Mouse (Mus musculus) left cerebral cortex, postnatal 4 days (tissue): Measurements from ENCODE around the gene Naa40. TPM values are rescaled to one million over a fixed set of nuclear protein-coding genes. Genes with fewer than 3 reads are reported as not detected.

ENCODE experiments used
- DNase-seq: peaks from one replicate; pipeline ENCODE4 v3.0.0-alpha.2; 2022
- intact Hi-C: fragments of 180-260 bp; cut with DNase I; formaldehyde crosslinking; loops from one replicate; pipeline ENCODE4 v1.15.1; 2025
- total RNA-seq, 2 experiments: library from RNA; stranded (reverse); gene quantifications; 2 replicates each; pipeline ENCODE4 v1.2.3; 2021

The Naa40 gene
- total RNA-seq, 2 experiments from 2014 or later = 45.6 to 49.9 TPM

- no peak for DNase-seq
- intact Hi-C loops = no loop called here
Measured at GRCm38 (mm10) chr19:7185715-7186291, 55.2 kb downstream of the Naa40 start.

GRCm38 (mm10) chr19:7185059-7185458, 55.9 kb downstream of the Naa40 start:
- DNase-seq = no peak
- intact Hi-C loops = no loop called here

GRCm38 (mm10) chr19:7183419-7183818, 57.6 kb downstream of the Naa40 start:
- DNase-seq = no peak
- intact Hi-C loops = no loop called here

GRCm38 (mm10) chr19:7182273-7182949, 58.6 kb downstream of the Naa40 start:
- intact Hi-C loops = no loop called here

GRCm38 (mm10) chr19:7181496-7181895, 59.5 kb downstream of the Naa40 start:
- no peak for DNase-seq
- intact Hi-C loops = no loop called here

More at GRCm38 (mm10) chr19:7182273-7182949, 58.6 kb downstream of the Naa40 start:
- DNase-seq = peak; percentile 99

- intact Hi-C loops = no loop called here
- DNase-seq = peak; percentile 75
Measured at GRCm38 (mm10) chr19:7180756-7181405, 60.1 kb downstream of the Naa40 start.

- intact Hi-C loops = no loop called here
- DNase-seq = peak; percentile 80
Measured at GRCm38 (mm10) chr19:7178841-7179452, 62.0 kb downstream of the Naa40 start.

- intact Hi-C loops = no loop called here
- DNase-seq = no peak
Measured at GRCm38 (mm10) chr19:7177804-7178511, 63.0 kb downstream of the Naa40 start.

GRCm38 (mm10) chr19:7176041-7176696, 64.8 kb downstream of the Naa40 start:
- intact Hi-C loops = no loop called here
- peak; percentile 65 for DNase-seq

Other genes with a start within 250 kb of the Naa40 start
- gene Dnajc4, start 248.6 kb downstream of the Naa40 start, total RNA-seq = 10 to 100 TPM; 14.0 to 17.7 TPM
- gene Nudt22, start 245.1 kb downstream of the Naa40 start, total RNA-seq = 10 to 100 TPM in 1 of 2 experiments, 1 to 10 TPM in 1; 8.9 to 11.5 TPM
- gene Trpt1, start 245.1 kb downstream of the Naa40 start, total RNA-seq = 10 to 100 TPM; 17.6 to 21.4 TPM
- 1 to 10 TPM; 3.2 to 3.4 TPM for gene Fermt3, start 221.7 kb downstream of the Naa40 start, total RNA-seq
- gene Stip1, start 201.2 kb downstream of the Naa40 start, total RNA-seq = 100 to 1,000 TPM; 127 to 130 TPM
- gene Macrod1, start 184.4 kb downstream of the Naa40 start, total RNA-seq = 1 to 10 TPM; 5.5 to 6.3 TPM
- 10 to 100 TPM; 22.4 to 23.5 TPM for gene Flrt1, start 135.5 kb downstream of the Naa40 start, total RNA-seq
- gene Otub1, start 34.9 kb downstream of the Naa40 start, total RNA-seq = 100 to 1,000 TPM; 181 TPM
- gene Cox8a, start 23.6 kb downstream of the Naa40 start, total RNA-seq = 100 to 1,000 TPM; 469 to 499 TPM
- 10 to 100 TPM; 29.7 to 30.4 TPM for gene Rcor2, start 26.1 kb upstream of the Naa40 start, total RNA-seq
- gene Mark2, start 100.7 kb upstream of the Naa40 start, total RNA-seq = 100 to 1,000 TPM in 1 of 2 experiments, 10 to 100 TPM in 1; 91.2 to 108 TPM
- 10 to 100 TPM; 38.9 to 43.9 TPM for gene Spindoc, start 141.8 kb upstream of the Naa40 start, total RNA-seq
- gene 2700081O15Rik, start 176.4 kb upstream of the Naa40 start, total RNA-seq = 100 to 1,000 TPM; 145 to 166 TPM
- 100 to 1,000 TPM; 589 to 625 TPM for gene Rtn3, start 242.1 kb upstream of the Naa40 start, total RNA-seq